Mouse (Mus musculus) stomach, postnatal 0 days (tissue): ENCODE data around the gene Mlkl. TPM values are rescaled to one million over a fixed set of nuclear protein-coding genes. Genes with fewer than 3 reads are reported as not detected.
"Not testable (repeated sequence)": the region's sequence is repeated elsewhere in the genome, so short reads cannot be mapped to it uniquely, and the experiment has no call there.

Source experiments
- ATAC-seq: fragments of 200-750 bp; cut with Nextera tagmentation; 2 replicates; pipeline ENCODE4 v1.8.0; 2017; ENCODE audit not compliant: low FRiP score, low TSS enrichment
- DNase-seq: peaks from one replicate; pipeline ENCODE4 v3.0.0-alpha.2; 2016; ENCODE audit warnings: low spot score
- H3K27ac ChIP-seq: fragments of 300-500 bp; sonication (generic); replicated peaks from 2 replicates; pipeline ENCODE4 v1.5.1; 2014; ENCODE audit warnings: mild to moderate bottlenecking, control low read depth
- H3K27me3 ChIP-seq: fragments of 300-500 bp; sonication (generic); 2 replicates; pipeline ENCODE4 v1.6.1; 2014; ENCODE audit warnings: low read length; ENCODE audit not compliant: control insufficient read depth, insufficient read depth
- H3K36me3 ChIP-seq: fragments of 300-500 bp; sonication (generic); 2 replicates; pipeline ENCODE4 v1.6.1; 2014; ENCODE audit warnings: low read length, mixed read lengths; ENCODE audit not compliant: control insufficient read depth, insufficient read depth
- H3K4me1 ChIP-seq: fragments of 300-500 bp; sonication (generic); replicated peaks from 2 replicates; pipeline ENCODE4 v1.6.1; 2014; ENCODE audit warnings: antibody characterized with exemption; ENCODE audit not compliant: control insufficient read depth, insufficient read depth
- H3K4me2 ChIP-seq: fragments of 300-500 bp; sonication (generic); replicated peaks from 2 replicates; pipeline ENCODE4 v1.6.1; 2014; ENCODE audit warnings: low read depth, mild to moderate bottlenecking, control low read depth, moderate library complexity
- H3K4me3 ChIP-seq: fragments of 300-500 bp; sonication (generic); 2 replicates; pipeline ENCODE4 v1.5.1; 2014; ENCODE audit warnings: low read depth, low read length, control low read depth
- H3K9ac ChIP-seq: fragments of 300-500 bp; sonication (generic); 2 replicates; pipeline ENCODE4 v1.6.1; 2014; ENCODE audit warnings: mild to moderate bottlenecking, low read length, control low read depth, mixed read lengths
- H3K9me3 ChIP-seq: fragments of 300-500 bp; sonication (generic); 2 replicates; pipeline ENCODE4 v1.6.1; 2016; ENCODE audit warnings: low read length; ENCODE audit not compliant: control insufficient read depth
- CTCF ChIP-seq: IDR thresholded peaks from 2 replicates; pipeline ENCODE4 v1.5.1; 2016; ENCODE audit warnings: antibody characterized with exemption, low read depth, mild to moderate bottlenecking, moderate library complexity
- EP300 ChIP-seq: optimal IDR thresholded peaks from 2 replicates; pipeline ENCODE3; 2016; ENCODE audit warnings: antibody characterized with exemption
- WGBS: fragments of 180-500 bp; shearing (Covaris S2); extraction: QIAGEN DNeasy Blood & Tissue Kit; methylation state at CpG from one replicate; pipeline ENCODE4 v1.1.7; 2014; 5-methylcytosine and 5-hydroxymethylcytosine counted together
- polyA plus RNA-seq: library from polyadenylated mRNA; unstranded; fragments of >200 nt; fragmentation: Nextera tagmentation; extraction: Ambion mirVana; gene quantifications from 2 replicates; pipeline ENCODE4 v1.2.1, GENCODE M21; 2015

Gene Mlkl
- polyA plus RNA-seq, 1 experiment from 2014 or later, result 4.8 TPM

GRCm38 (mm10) chr8:111337311-111337889 is 577 bp downstream of the Mlkl start:
- 25% methylated on average over 17 of the region's 17 CpGs for WGBS
- DNase-seq (no peak), ATAC-seq (no peak)
- no peaks in the 10 kb centered on the region for H3K36me3 ChIP-seq
- no peak for TF ChIP-seq CTCF
- no peak for TF ChIP-seq EP300
- H3K4me3 ChIP-seq, result peak overlapping the region; percentile 54
- H3K4me2 ChIP-seq, result peak overlapping the region; percentile 82
- no peaks in the 10 kb centered on the region for H3K9me3 ChIP-seq
- H3K4me1 ChIP-seq, result no peaks in the 10 kb centered on the region
- no peak overlapping the region for H3K27ac ChIP-seq
- peak overlapping the region; percentile 57 for H3K9ac ChIP-seq
- no peaks in the 10 kb centered on the region for H3K27me3 ChIP-seq

- Histone ChIP-seq H3K4me1 (no peaks in the 10 kb centered on the region), H3K36me3 (no peaks in the 10 kb centered on the region), H3K27ac (no peak overlapping the region), H3K27me3 (no peaks in the 10 kb centered on the region), H3K4me3 (no peak overlapping the region), H3K9me3 (no peaks in the 10 kb centered on the region), H3K9ac (no peak overlapping the region), H3K4me2 (no peak overlapping the region)
- DNase-seq (no peak), ATAC-seq (no peak)
- 80% methylated on average over 4 of the region's 4 CpGs for WGBS
- peak; percentile 26; the same call in 1 of the 2 replicates for TF ChIP-seq CTCF
- TF ChIP-seq EP300, result no peak
These were observed 1.3 kb downstream of the Mlkl start for GRCm38 (mm10) chr8:111336692-111337091.

DNA sequence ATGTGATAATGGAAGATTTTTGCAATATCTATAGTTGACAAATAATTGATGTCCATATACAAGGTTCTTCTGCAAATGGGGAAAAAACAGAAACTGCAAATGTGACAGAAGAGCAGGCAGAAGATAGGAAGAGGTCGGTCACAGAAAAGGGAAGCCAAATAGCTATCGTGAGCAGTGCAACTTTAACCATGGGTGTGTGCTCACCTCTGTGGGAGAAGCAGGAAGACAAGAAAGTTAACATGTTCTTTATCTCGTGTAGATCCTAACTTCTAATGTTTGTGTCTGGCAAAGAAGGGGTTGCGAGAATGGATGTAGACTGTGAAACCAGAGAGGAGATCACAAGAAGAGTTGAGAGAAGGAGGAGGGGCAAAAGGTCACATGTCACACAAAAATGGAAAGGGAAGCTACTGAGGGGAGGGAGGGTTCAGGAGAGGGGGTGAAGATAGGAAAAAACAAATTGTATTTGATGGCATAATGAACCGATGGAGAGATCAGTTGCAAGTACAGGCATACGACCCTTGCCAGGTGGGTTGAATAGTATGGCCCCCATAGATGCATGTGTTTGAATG is 12.7 kb downstream of the Mlkl start:
- Histone ChIP-seq H3K4me2 (no peak overlapping the region), H3K36me3 (no peaks in the 10 kb centered on the region), H3K9me3 (no peaks in the 10 kb centered on the region), H3K27ac (no peak overlapping the region), H3K9ac (no peak overlapping the region), H3K4me3 (no peak overlapping the region), H3K4me1 (no peaks in the 10 kb centered on the region), H3K27me3 (no peaks in the 10 kb centered on the region)
- no peak for TF ChIP-seq CTCF
- no peak for TF ChIP-seq EP300
- 72% methylated on average over 6 of the region's 6 CpGs for WGBS
- ATAC-seq, result no peak
- no peak for DNase-seq

GRCm38 (mm10) chr8:111314729-111315128 is 23.2 kb downstream of the Mlkl start:
- Histone ChIP-seq H3K4me1 (no peaks in the 10 kb centered on the region), H3K9me3 (no peaks in the 10 kb centered on the region), H3K27ac (no peak overlapping the region), H3K27me3 (no peaks in the 10 kb centered on the region), H3K4me2 (no peak overlapping the region), H3K36me3 (no peaks in the 10 kb centered on the region), H3K9ac (no peak overlapping the region), H3K4me3 (no peak overlapping the region)
- 83% methylated on average over 12 of the region's 12 CpGs for WGBS
- TF ChIP-seq EP300 (no peak), CTCF (no peak)
- DNase-seq, result no peak
- no peak for ATAC-seq

GRCm38 (mm10) chr8:111313961-111314360 is 24.0 kb downstream of the Mlkl start:
- not testable (repeated sequence) for DNase-seq, H3K4me2 ChIP-seq, H3K27me3 ChIP-seq, H3K9ac ChIP-seq, H3K36me3 ChIP-seq, H3K27ac ChIP-seq, H3K4me1 ChIP-seq, H3K9me3 ChIP-seq, ATAC-seq, H3K4me3 ChIP-seq
- 96% methylated on average over 6 of the region's 6 CpGs for WGBS

DNA sequence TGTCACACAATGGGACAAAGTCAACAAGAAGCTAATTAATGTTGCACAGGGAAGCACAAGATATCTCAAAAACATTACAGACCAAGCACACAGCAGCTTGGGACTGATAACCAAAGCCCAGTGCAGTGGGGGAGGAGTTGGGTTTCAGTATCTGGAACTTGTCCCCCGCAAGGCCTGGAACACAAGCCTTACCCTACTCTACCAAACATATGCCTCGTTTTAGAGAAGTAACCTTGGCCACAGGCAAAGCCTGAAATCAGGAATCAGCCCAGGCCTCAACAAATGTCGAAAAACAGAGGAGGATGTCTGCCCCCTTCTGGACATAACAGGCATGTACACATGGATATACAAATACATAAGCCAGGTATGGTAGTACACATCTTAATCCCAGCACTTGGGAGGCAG is 25.2 kb downstream of the Mlkl start:
- Histone ChIP-seq H3K4me3 (no peak overlapping the region), H3K4me2 (no peak overlapping the region), H3K4me1 (no peaks in the 10 kb centered on the region), H3K27me3 (no peaks in the 10 kb centered on the region), H3K36me3 (no peaks in the 10 kb centered on the region), H3K9me3 (no peaks in the 10 kb centered on the region), H3K9ac (no peak overlapping the region), H3K27ac (no peak overlapping the region)
- TF ChIP-seq EP300 (no peak), CTCF (peak; percentile 50)
- DNase-seq, result no peak
- WGBS, result 75% methylated on average over 3 of the region's 3 CpGs
- no peak for ATAC-seq

- H3K4me2 ChIP-seq, ATAC-seq, H3K9me3 ChIP-seq, H3K36me3 ChIP-seq, H3K27ac ChIP-seq, H3K4me1 ChIP-seq, H3K4me3 ChIP-seq, H3K27me3 ChIP-seq, DNase-seq, H3K9ac ChIP-seq: not testable (repeated sequence)
- WGBS, result 91% methylated on average over 15 of the region's 15 CpGs
These were observed 28.0 kb downstream of the Mlkl start for GRCm38 (mm10) chr8:111310006-111310405.
